Mouse (Mus musculus): ENCODE measurements around the gene Mboat1. TPM values are rescaled to one million over a fixed set of nuclear protein-coding genes. Genes with fewer than 3 reads are reported as not detected.

The Mboat1 gene
- polyA plus RNA-seq, 1 experiment from 2014 or later: 17.7 TPM

- Histone ChIP-seq H3K9me3 (no peaks in the 10 kb centered on the region), H3K36me3 (no peaks in the 10 kb centered on the region), H3K4me3 (no peak overlapping the region), H3K4me2 (no peak overlapping the region), H3K4me1 (no peaks in the 10 kb centered on the region), H3K9ac (no peak overlapping the region), H3K27me3 (no peaks in the 10 kb centered on the region), H3K27ac (no peak overlapping the region)
- ATAC-seq (ENCODE audit: insufficient number of reproducible peaks, low FRiP score, low TSS enrichment, low read depth): no peak
- 17% methylated on average over 3 of the region's 3 CpGs for whole genome bisulfite sequencing
These were observed 85.0 kb downstream of the Mboat1 start for GRCm38 (mm10) chr13:30221316-30221715.

- H3K9ac ChIP-seq: no peak overlapping the region
- no peaks in the 10 kb centered on the region for H3K9me3 ChIP-seq
- ATAC-seq (ENCODE audit: insufficient number of reproducible peaks, low FRiP score, low TSS enrichment, low read depth): no peak
- no peaks in the 10 kb centered on the region for H3K27me3 ChIP-seq
- H3K27ac ChIP-seq: no peak overlapping the region
- 93% methylated on average over 10 of the region's 10 CpGs for WGBS
- H3K4me3 ChIP-seq: no peak overlapping the region
- no peak overlapping the region for H3K4me2 ChIP-seq
- no peaks in the 10 kb centered on the region; the same call in 1 of the 2 replicates for H3K36me3 ChIP-seq
- no peaks in the 10 kb centered on the region for H3K4me1 ChIP-seq
These were observed 87.8 kb downstream of the Mboat1 start for GRCm38 (mm10) chr13:30224114-30224513.

- no peak overlapping the region for H3K4me2 ChIP-seq
- WGBS: 95% methylated on average over 6 of the region's 6 CpGs
- no peak overlapping the region for H3K27ac ChIP-seq
- no peaks in the 10 kb centered on the region for H3K27me3 ChIP-seq
- H3K4me1 ChIP-seq: no peaks in the 10 kb centered on the region
- no peaks in the 10 kb centered on the region; the same call in 1 of the 2 replicates for H3K36me3 ChIP-seq
- no peak for ATAC-seq (ENCODE audit: insufficient number of reproducible peaks, low FRiP score, low TSS enrichment, low read depth)
- no peaks in the 10 kb centered on the region for H3K9me3 ChIP-seq
- H3K4me3 ChIP-seq: no peak overlapping the region
- no peak overlapping the region for H3K9ac ChIP-seq
These were observed 88.4 kb downstream of the Mboat1 start for GRCm38 (mm10) chr13:30224659-30225058.

- Histone ChIP-seq H3K36me3 (no peaks in the 10 kb centered on the region; the same call in 1 of the 2 replicates), H3K9ac (no peak overlapping the region), H3K27ac (no peak overlapping the region), H3K27me3 (no peaks in the 10 kb centered on the region), H3K4me2 (no peak overlapping the region), H3K4me3 (no peak overlapping the region), H3K9me3 (no peaks in the 10 kb centered on the region), H3K4me1 (no peaks in the 10 kb centered on the region)
- no peak for ATAC-seq (ENCODE audit: insufficient number of reproducible peaks, low FRiP score, low TSS enrichment, low read depth)
- WGBS: 53% methylated on average over 5 of the region's 5 CpGs
These were observed 92.5 kb downstream of the Mboat1 start for GRCm38 (mm10) chr13:30228762-30229161.

- Histone ChIP-seq H3K9me3 (no peaks in the 10 kb centered on the region), H3K27me3 (no peaks in the 10 kb centered on the region), H3K9ac (no peak overlapping the region), H3K4me1 (no peaks in the 10 kb centered on the region), H3K4me3 (no peak overlapping the region), H3K4me2 (no peak overlapping the region), H3K27ac (no peak overlapping the region), H3K36me3 (no peaks in the 10 kb centered on the region; the same call in 1 of the 2 replicates)
- 87% methylated on average over 9 of the region's 9 CpGs for WGBS
- ATAC-seq (ENCODE audit: insufficient number of reproducible peaks, low FRiP score, low TSS enrichment, low read depth): no peak
These were observed 93.4 kb downstream of the Mboat1 start for GRCm38 (mm10) chr13:30229625-30230139.

- Histone ChIP-seq H3K4me3 (no peak overlapping the region), H3K36me3 (no peaks in the 10 kb centered on the region), H3K4me2 (peak overlapping the region; percentile 22; the same call in 1 of the 2 replicates), H3K4me1 (peaks cover 12% of the 10 kb centered on the region), H3K27me3 (no peaks in the 10 kb centered on the region), H3K9ac (no peak overlapping the region), H3K27ac (peak overlapping the region; percentile 43), H3K9me3 (no peaks in the 10 kb centered on the region)
- 18% methylated on average over 11 of the region's 11 CpGs for WGBS
- peak; percentile 78; the same call in 1 of the 2 replicates for ATAC-seq (ENCODE audit: insufficient number of reproducible peaks, low FRiP score, low TSS enrichment, low read depth)
These were observed 98.9 kb downstream of the Mboat1 start for GRCm38 (mm10) chr13:30235056-30235750.

GRCm38 (mm10) chr13:30239396-30239795, 103.1 kb downstream of the Mboat1 start:
- 67% methylated on average over 6 of the region's 6 CpGs for WGBS

GRCm38 (mm10) chr13:30245573-30245972, 109.3 kb downstream of the Mboat1 start:
- no peak overlapping the region for H3K4me2 ChIP-seq
- H3K4me3 ChIP-seq: no peak overlapping the region
- WGBS: 65% methylated on average over 4 of the region's 4 CpGs
- H3K27me3 ChIP-seq: no peaks in the 10 kb centered on the region
- no peak overlapping the region for H3K9ac ChIP-seq
- H3K36me3 ChIP-seq: no peaks in the 10 kb centered on the region
- no peak for ATAC-seq (ENCODE audit: insufficient number of reproducible peaks, low FRiP score, low TSS enrichment, low read depth)
- no peaks in the 10 kb centered on the region for H3K9me3 ChIP-seq
- no peaks in the 10 kb centered on the region for H3K4me1 ChIP-seq
- H3K27ac ChIP-seq: no peak overlapping the region

More at GRCm38 (mm10) chr13:30239396-30239795, 103.1 kb downstream of the Mboat1 start:
- Histone ChIP-seq H3K4me3 (no peak overlapping the region), H3K9ac (no peak overlapping the region), H3K36me3 (no peaks in the 10 kb centered on the region), H3K4me2 (no peak overlapping the region), H3K9me3 (no peaks in the 10 kb centered on the region), H3K4me1 (peaks cover 12% of the 10 kb centered on the region), H3K27ac (no peak overlapping the region), H3K27me3 (no peaks in the 10 kb centered on the region)
- no peak for ATAC-seq (ENCODE audit: insufficient number of reproducible peaks, low FRiP score, low TSS enrichment, low read depth)

- Histone ChIP-seq H3K9me3 (no peaks in the 10 kb centered on the region), H3K36me3 (no peaks in the 10 kb centered on the region), H3K27ac (no peak overlapping the region), H3K27me3 (no peaks in the 10 kb centered on the region), H3K4me1 (0 out of 2 replicates have a peak, but pooled peaks cover 3% of the 10 kb centered on the region), H3K9ac (no peak overlapping the region), H3K4me2 (no peak overlapping the region), H3K4me3 (no peak overlapping the region)
- WGBS: 41% methylated on average over 5 of the region's 5 CpGs
- ATAC-seq (ENCODE audit: insufficient number of reproducible peaks, low FRiP score, low TSS enrichment, low read depth): no peak
These were observed 114.1 kb downstream of the Mboat1 start for GRCm38 (mm10) chr13:30250341-30250905.

GRCm38 (mm10) chr13:30251431-30251830, 115.1 kb downstream of the Mboat1 start:
- Histone ChIP-seq H3K4me2 (no peak overlapping the region), H3K9me3 (no peaks in the 10 kb centered on the region), H3K27ac (no peak overlapping the region), H3K4me3 (no peak overlapping the region), H3K36me3 (no peaks in the 10 kb centered on the region), H3K27me3 (no peaks in the 10 kb centered on the region), H3K9ac (no peak overlapping the region), H3K4me1 (0 out of 2 replicates have a peak, but pooled peaks cover 3% of the 10 kb centered on the region)
- ATAC-seq (ENCODE audit: insufficient number of reproducible peaks, low FRiP score, low TSS enrichment, low read depth): no peak
- 84% methylated on average over 3 of the region's 3 CpGs for WGBS

- no peaks in the 10 kb centered on the region for H3K27me3 ChIP-seq
- no peak overlapping the region for H3K9ac ChIP-seq
- 0 out of 2 replicates have a peak, but pooled peaks cover 3% of the 10 kb centered on the region for H3K4me1 ChIP-seq
- H3K27ac ChIP-seq: no peak overlapping the region
- no peak overlapping the region for H3K4me2 ChIP-seq
- H3K4me3 ChIP-seq: no peak overlapping the region
- WGBS: 53% methylated on average over 3 of the region's 3 CpGs
- no peak for ATAC-seq (ENCODE audit: insufficient number of reproducible peaks, low FRiP score, low TSS enrichment, low read depth)
- no peaks in the 10 kb centered on the region for H3K36me3 ChIP-seq
- H3K9me3 ChIP-seq: no peaks in the 10 kb centered on the region
These were observed 116.4 kb downstream of the Mboat1 start for GRCm38 (mm10) chr13:30252692-30253091.

GRCm38 (mm10) chr13:30253636-30254264, 117.5 kb downstream of the Mboat1 start:
- Histone ChIP-seq H3K9me3 (no peaks in the 10 kb centered on the region), H3K36me3 (no peaks in the 10 kb centered on the region), H3K4me3 (no peak overlapping the region), H3K4me2 (no peak overlapping the region), H3K27me3 (no peaks in the 10 kb centered on the region), H3K9ac (no peak overlapping the region), H3K4me1 (0 out of 2 replicates have a peak, but pooled peaks cover 3% of the 10 kb centered on the region), H3K27ac (no peak overlapping the region)
- no peak for ATAC-seq (ENCODE audit: insufficient number of reproducible peaks, low FRiP score, low TSS enrichment, low read depth)
- WGBS: 38% methylated on average over 5 of the region's 5 CpGs
